Mouse (Mus musculus) kidney, adult 11 months (tissue): Measurements from ENCODE around the gene Npr1.

Experiments used
- DNase-seq: peaks from one replicate; pipeline ENCODE4 v3.0.0; 2022

Gene Npr1

GRCm38 (mm10) chr3:90475831-90476611 is 10.4 kb upstream of the Npr1 start, which contains the start of gene Ilf2:
Ilf2 (plus strand) TSS chr3:90476126.
- DNase-seq: peak; percentile 98

DNA sequence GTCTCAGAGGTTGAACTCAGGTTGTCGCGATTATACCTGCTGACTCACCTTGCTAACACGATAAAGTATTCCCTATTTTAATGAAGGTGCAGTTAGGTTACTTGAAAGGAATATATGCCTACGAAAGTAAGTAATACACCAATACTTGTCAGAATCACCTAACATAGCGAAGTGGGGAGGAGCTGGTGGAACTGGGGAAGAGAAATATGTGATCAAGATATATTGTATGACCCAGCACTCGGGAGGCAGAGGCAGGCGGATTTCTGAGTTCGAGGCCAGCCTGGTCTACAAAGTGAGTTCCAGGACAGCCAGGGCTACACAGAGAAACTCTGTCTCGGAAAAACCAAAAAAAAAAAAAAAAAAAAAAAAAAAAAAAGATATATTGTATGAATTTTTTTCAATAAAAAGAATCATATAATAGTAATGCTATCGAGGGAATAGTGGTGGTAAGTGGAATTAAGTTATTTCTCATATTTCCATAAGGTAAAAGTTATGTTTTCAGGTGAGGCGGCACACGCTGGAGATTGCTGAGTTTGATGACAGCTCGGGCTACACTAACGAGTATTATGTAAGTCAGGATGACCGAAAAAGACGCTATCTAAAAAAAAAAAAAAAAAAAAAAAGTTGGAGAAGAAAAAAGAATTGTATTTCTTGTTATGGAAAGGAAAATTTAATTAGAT is 9.6 kb upstream of the Npr1 start:
- no peak for DNase-seq

DNA sequence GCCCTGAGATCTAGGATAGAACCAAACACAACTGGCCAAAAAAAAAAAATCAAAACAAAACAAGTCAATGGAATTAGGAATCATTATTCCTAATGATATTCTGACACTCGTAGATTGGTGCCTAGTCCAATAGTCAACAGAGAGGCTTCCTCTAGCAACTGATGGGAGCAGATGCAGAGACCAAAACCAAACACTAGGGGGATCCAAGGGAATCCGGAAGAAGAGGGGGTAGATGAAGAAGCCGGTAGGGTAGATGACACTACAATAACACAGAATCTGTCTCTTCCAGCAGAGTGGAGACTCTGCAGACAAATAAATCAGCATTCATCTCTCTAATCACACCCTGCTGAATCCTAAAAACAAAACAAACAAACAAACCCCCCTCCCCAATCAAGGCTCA is 6.5 kb upstream of the Npr1 start:
- peak; percentile 43 for DNase-seq

GRCm38 (mm10) chr3:90467618-90468300 is 2.1 kb upstream of the Npr1 start:
- no peak for DNase-seq

GRCm38 (mm10) chr3:90466311-90466766 is 673 bp upstream of the Npr1 start:
- DNase-seq: peak; percentile 62

- peak; percentile 20 for DNase-seq
Measured at GRCm38 (mm10) chr3:90465081-90465685, 483 bp downstream of the Npr1 start.

GRCm38 (mm10) chr3:90464552-90465080 is 1.1 kb downstream of the Npr1 start:
- DNase-seq: no peak

GRCm38 (mm10) chr3:90462579-90462978 is 3.1 kb downstream of the Npr1 start:
- no peak for DNase-seq

DNA sequence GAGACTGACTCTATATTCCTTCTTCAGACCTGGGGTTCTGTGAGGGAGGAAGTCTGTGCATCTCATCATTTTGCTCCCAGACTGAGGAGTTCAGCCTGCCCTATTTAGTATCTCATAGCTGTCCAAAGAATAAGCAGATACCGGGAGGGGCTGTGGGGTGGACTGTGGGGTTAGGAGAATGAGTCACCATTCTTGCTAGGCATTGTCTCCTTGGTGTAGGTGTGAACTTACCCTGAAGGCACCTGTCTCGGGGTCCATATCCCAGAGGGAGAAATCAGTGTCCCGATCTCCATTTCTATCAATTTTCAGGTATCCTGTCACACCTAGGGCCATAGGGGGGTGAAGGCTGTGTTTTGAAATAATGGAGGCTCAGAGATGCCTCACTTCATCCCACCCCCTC is 3.7 kb downstream of the Npr1 start:
- DNase-seq: no peak

- DNase-seq: no peak
Measured at GRCm38 (mm10) chr3:90460315-90460714, 5.4 kb downstream of the Npr1 start.

DNA sequence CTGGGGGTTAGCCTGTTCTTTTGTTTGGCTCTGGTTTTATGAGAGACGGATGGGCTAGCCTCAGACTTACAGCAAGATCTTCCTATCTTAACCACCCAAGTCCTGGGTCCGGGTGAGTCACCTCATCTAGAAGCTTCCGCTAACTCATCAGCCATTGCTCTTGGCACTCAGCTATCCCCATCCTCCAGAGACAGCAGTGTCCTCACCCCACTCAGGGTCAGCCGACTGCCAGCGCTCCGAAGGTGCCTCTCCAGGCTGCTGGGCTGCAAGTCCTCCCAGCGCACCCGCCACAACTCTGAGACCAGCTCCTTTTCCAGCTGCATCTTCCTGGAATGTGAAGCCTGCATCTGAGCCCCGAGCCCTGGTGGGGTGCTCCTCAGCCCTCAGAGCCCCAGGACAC is 5.9 kb downstream of the Npr1 start:
- DNase-seq: no peak

GRCm38 (mm10) chr3:90454931-90455330 is 10.7 kb downstream of the Npr1 start:
- no peak for DNase-seq

- no peak for DNase-seq
Measured at GRCm38 (mm10) chr3:90451396-90452095, 14.1 kb downstream of the Npr1 start.

- no peak for DNase-seq
Measured at GRCm38 (mm10) chr3:90450874-90451273, 14.8 kb downstream of the Npr1 start.

- DNase-seq: no peak
Measured at GRCm38 (mm10) chr3:90448626-90449025, 17.0 kb downstream of the Npr1 start.

- DNase-seq: peak; percentile 49
Measured at GRCm38 (mm10) chr3:90447123-90447494, 18.6 kb downstream of the Npr1 start.

GRCm38 (mm10) chr3:90446389-90447122 is 19.1 kb downstream of the Npr1 start:
- DNase-seq: peak; percentile 93

DNA sequence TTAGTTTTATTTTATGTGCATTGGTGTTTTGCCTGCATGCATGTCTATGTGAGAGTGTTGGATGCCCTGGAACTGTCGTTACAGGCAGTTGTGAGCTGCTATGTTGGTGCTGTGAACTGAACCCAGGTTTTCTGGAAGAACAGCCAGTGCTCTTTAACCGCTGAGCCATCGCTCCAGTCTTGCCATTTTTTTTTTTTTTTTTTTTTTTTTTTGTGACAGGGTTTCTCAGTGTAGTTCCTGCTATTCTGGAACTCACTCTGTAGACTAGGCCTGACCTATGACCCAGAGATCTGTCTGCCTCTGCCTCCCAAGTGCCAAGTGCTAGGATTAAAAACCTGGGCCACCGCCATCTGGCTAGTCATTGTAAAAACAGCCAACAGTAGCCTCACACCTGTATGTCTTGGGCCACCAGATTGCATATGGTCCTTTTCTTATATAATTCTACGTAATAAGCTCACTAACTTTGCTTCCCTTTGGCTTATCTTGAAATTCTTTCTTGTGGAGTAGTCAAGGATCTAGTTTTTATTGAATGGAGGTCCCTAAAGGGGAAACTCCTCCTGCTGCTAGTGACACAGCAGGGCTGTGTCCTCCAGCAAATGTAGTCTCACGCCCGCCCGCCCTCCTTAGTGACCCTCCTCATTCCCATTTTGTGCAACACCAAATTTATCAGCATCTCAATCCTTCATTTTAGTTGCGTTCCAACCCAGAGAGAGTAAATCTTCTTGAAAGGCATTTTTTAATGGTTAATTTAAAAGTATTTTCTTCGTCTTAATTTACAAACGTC is 20.1 kb downstream of the Npr1 start:
- DNase-seq: no peak

DNA sequence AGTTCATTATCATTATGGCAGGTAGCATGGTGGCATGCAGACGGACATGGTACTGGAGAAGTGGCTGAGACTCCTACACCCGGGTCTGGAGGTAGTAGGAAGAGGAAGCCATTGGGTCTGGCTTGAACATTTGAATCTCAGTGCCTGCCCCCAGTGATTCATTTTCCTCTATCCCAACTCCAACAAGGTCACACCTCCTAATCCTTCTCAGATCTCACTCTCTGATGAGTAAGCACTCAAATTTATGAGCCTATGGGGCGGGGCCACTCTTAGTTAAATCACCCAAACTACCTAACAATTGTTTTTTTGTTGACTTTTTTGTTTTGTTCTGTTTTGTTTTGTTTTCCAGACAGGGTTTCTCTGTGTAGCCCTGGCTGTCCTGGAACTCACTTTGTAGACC is 21.7 kb downstream of the Npr1 start:
- no peak for DNase-seq

DNA sequence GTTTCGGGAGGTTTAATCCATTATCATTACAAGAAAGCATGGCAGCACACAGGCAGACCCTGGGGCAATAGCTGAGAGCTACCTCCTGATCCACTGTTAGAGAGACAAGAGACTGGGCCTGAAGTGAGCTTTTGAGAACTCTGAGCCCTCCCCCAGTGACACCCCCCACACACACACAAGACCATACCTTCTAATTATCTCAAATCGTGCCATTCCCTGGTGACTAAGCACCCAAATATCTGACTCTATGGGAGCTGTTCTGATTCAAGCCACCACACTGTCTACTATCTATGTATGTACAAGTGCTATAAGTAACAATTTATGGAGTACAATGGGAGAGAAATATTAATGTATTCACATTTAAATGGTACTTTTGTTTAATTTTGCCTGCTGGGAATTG is 24.9 kb downstream of the Npr1 start:
- no peak for DNase-seq

DNA sequence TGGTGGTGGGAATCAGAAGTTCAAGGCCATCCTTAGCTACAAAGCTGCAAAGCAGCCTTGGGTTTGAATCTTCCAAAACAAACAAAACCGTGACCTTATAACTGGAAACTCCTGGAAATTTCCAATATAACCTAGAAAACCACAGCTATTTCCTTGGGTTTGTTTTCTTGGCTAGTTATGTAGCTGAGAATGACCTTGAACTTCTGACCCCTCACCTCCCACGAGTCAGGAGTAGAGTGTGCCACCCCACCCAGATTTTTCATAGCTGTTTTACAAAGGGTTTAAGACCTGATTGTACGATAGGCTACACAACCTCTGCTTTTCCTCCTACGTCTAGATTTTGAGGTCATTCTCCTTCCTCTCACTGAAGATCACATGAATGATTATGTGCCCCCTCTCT is 28.5 kb downstream of the Npr1 start:
- DNase-seq: no peak
